Mouse (Mus musculus) ES-E14 (cell line): ENCODE data around the gene Smarca2.

Experiments used
- CHD2 ChIP-seq: IDR thresholded peaks from 2 replicates; pipeline ENCODE4 v1.6.1; 2014; ENCODE audit warnings: mild to moderate bottlenecking, low read depth, low read length, inconsistent platforms
- HCFC1 ChIP-seq: IDR thresholded peaks from 2 replicates; pipeline ENCODE4 v1.6.1; 2012; ENCODE audit warnings: low read length, inconsistent platforms, borderline replicate concordance; ENCODE audit not compliant: insufficient read depth
- MAFK ChIP-seq: IDR thresholded peaks from 2 replicates; pipeline ENCODE4 v1.6.1; 2014; ENCODE audit warnings: mild to moderate bottlenecking, low read depth, low read length, inconsistent platforms; ENCODE audit not compliant: insufficient read depth
- ZC3H11A ChIP-seq: IDR thresholded peaks from 2 replicates; pipeline ENCODE4 v1.6.1; 2012; ENCODE audit warnings: low read depth, mild to moderate bottlenecking, inconsistent platforms, low read length, borderline replicate concordance

GRCm38 (mm10) chr19:26601459-26601858 lies 3.4 kb upstream of the Smarca2 start:
- TF ChIP-seq CHD2 (no peak), ZC3H11A (no peak), MAFK (no peak), HCFC1 (no peak)
